Mouse (Mus musculus): ENCODE data around the gene Pkd1l2. TPM values are rescaled to one million over a fixed set of nuclear protein-coding genes. Genes with fewer than 3 reads are reported as not detected.
A peak's percentile ranks its signal among the peaks of the same experiment; 100 is the strongest.

Gene Pkd1l2
- polyA plus RNA-seq, 1 experiment, result 0.09 TPM

DNA sequence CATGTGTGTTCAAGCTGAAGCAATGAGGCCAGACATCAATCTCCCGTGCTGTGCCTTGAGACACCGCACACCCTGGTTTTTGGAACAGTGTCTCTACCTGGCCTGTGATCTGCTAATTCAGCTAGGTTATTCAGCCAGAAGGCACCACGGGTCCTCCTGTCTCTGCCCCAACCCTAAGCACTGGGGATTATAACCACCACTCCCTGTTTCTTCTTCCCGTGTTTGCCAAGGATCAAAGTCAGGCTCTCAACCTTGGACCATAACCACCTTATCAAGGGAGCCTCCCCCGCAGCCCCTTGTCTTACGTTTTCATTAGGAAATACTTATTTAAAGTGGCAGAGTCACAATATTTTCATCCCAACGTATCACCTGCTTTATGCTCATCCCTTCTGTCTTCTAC, 34.3 kb upstream of the Pkd1l2 start:
- no peaks in the 10 kb centered on the region for H3K36me3 ChIP-seq (ENCODE audit: control insufficient read depth, insufficient read depth, low read length)
- H3K27me3 ChIP-seq (ENCODE audit: control insufficient read depth, insufficient read depth, low read length), result no peaks in the 10 kb centered on the region
- no peak overlapping the region for H3K4me3 ChIP-seq (ENCODE audit: low read depth, low read length)
- peaks cover 26% of the 10 kb centered on the region for H3K4me1 ChIP-seq (ENCODE audit: control insufficient read depth, insufficient read depth, insufficient read length, low read length)
- TF ChIP-seq CTCF (IDR thresholded peaks at IDR 0.05; ENCODE audit: extremely low read depth, insufficient read length, insufficient replicate concordance, low read depth, low read length), result no peak
- TF ChIP-seq POLR2A (IDR thresholded peaks at IDR 0.05; ENCODE audit: low read depth, low read length), result no peak
- WGBS, result 26% methylated on average over 7 of the region's 7 CpGs
- peak overlapping the region; percentile 91 for H3K27ac ChIP-seq (ENCODE audit: insufficient read depth, low read depth, low read length)

DNA sequence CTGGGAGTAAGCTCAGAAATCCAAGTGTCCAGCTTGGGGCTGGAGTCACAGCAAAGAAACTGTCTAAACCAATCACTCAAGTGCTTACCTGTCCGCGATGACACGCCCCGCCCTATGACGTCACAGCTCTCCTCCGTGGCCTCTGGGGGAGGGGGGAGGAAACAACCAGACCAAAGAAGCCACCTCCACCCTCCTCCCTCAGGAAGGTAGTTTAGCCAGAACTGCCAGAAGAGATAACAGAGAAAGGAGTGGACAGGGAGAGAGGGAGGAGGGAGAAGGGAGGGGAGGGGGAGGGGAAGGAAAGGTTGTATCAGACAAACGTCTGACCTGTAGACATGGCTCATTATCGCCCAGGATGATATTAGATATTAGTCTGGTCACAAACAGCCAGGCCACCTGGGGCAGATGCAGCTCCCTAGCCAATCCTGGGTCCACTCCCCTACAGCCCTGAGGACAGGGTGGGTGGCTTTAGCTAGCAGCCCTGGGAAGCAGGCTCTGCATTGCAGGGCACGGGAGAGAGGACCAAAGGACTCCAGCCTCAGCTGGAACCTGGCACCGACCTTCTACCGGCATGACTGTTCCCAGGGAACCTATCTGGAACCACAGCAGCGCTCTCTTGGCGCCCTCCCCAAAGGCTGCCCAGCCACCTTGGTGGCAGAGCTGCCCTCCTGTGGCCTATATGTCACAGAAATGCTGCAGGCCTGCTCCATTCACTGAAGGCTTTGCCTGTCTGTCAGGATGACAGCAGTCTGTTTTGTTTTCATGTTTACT, 33.6 kb upstream of the Pkd1l2 start:
- Histone ChIP-seq H3K4me3 (ENCODE audit: low read depth, low read length) (peak overlapping the region; percentile 23), H3K27ac (ENCODE audit: insufficient read depth, low read depth, low read length) (peak overlapping the region; percentile 91), H3K36me3 (ENCODE audit: control insufficient read depth, insufficient read depth, low read length) (no peaks in the 10 kb centered on the region), H3K27me3 (ENCODE audit: control insufficient read depth, insufficient read depth, low read length) (no peaks in the 10 kb centered on the region), H3K4me1 (ENCODE audit: control insufficient read depth, insufficient read depth, insufficient read length, low read length) (peaks cover 25% of the 10 kb centered on the region)
- TF ChIP-seq POLR2A (IDR thresholded peaks at IDR 0.05; ENCODE audit: low read depth, low read length) (no peak; the same call in 1 of the 2 replicates), CTCF (IDR thresholded peaks at IDR 0.05; ENCODE audit: extremely low read depth, insufficient read length, insufficient replicate concordance, low read depth, low read length) (no peak)
- 8% methylated on average over 13 of the region's 13 CpGs for WGBS

DNA sequence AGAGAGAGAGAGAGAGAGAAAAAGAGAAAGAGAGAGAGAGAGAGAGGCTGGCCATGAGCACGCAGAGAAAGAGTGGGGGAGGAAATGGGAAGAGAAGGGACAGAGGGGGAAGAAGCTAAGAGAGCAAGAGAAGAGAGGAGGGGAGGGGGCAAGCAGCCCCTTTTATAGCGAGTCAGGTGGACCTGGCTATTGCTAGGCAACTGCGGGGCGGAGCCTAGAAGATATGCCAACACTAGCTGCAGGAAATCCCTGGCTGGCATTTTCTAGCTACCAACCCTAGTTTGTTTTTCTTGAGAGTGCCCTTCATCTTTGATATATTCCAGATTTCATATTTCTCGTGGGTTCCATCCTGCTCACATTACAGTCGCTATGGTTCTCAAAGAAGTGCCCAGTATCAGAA, 32.8 kb upstream of the Pkd1l2 start:
- peak overlapping the region; percentile 91 for H3K27ac ChIP-seq (ENCODE audit: insufficient read depth, low read depth, low read length)
- H3K4me1 ChIP-seq (ENCODE audit: control insufficient read depth, insufficient read depth, insufficient read length, low read length), result peaks cover 28% of the 10 kb centered on the region
- 23% methylated on average over 6 of the region's 6 CpGs for WGBS
- TF ChIP-seq CTCF (IDR thresholded peaks at IDR 0.05; ENCODE audit: extremely low read depth, insufficient read length, insufficient replicate concordance, low read depth, low read length) (no peak), POLR2A (IDR thresholded peaks at IDR 0.05; ENCODE audit: low read depth, low read length) (no peak)
- H3K4me3 ChIP-seq (ENCODE audit: low read depth, low read length), result no peak overlapping the region
- H3K27me3 ChIP-seq (ENCODE audit: control insufficient read depth, insufficient read depth, low read length), result no peaks in the 10 kb centered on the region
- H3K36me3 ChIP-seq (ENCODE audit: control insufficient read depth, insufficient read depth, low read length), result no peaks in the 10 kb centered on the region

DNA sequence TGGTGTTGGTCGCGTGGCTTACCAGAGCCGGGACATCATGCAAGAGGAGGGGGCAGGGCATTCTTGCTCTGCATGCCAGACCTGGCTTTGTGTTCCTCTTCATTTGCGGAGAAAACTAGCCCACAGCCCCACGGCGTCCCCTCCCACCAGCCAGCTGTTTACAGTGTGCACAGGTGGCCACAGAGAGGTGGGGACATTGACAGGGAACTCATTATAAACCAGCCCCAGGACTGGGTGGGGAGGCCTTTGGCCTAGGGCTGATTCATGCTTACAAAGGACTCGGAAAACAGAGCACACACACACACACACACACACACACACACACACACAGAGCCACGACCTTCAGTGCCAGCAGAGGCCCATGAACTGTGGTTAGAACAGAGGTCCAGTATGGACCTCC, 30.0 kb upstream of the Pkd1l2 start:
- no peaks in the 10 kb centered on the region for H3K27me3 ChIP-seq (ENCODE audit: control insufficient read depth, insufficient read depth, low read length)
- peak overlapping the region; percentile 96 for H3K27ac ChIP-seq (ENCODE audit: insufficient read depth, low read depth, low read length)
- no peaks in the 10 kb centered on the region for H3K36me3 ChIP-seq (ENCODE audit: control insufficient read depth, insufficient read depth, low read length)
- 0 out of 2 replicates have a peak overlapping the region, but pooled peaks have one; percentile 15 for H3K4me3 ChIP-seq (ENCODE audit: low read depth, low read length)
- WGBS, result 17% methylated on average over 8 of the region's 8 CpGs
- TF ChIP-seq POLR2A (IDR thresholded peaks at IDR 0.05; ENCODE audit: low read depth, low read length), result no peak
- TF ChIP-seq CTCF (IDR thresholded peaks at IDR 0.05; ENCODE audit: extremely low read depth, insufficient read length, insufficient replicate concordance, low read depth, low read length), result no peak
- peaks cover 26% of the 10 kb centered on the region for H3K4me1 ChIP-seq (ENCODE audit: control insufficient read depth, insufficient read depth, insufficient read length, low read length)

DNA sequence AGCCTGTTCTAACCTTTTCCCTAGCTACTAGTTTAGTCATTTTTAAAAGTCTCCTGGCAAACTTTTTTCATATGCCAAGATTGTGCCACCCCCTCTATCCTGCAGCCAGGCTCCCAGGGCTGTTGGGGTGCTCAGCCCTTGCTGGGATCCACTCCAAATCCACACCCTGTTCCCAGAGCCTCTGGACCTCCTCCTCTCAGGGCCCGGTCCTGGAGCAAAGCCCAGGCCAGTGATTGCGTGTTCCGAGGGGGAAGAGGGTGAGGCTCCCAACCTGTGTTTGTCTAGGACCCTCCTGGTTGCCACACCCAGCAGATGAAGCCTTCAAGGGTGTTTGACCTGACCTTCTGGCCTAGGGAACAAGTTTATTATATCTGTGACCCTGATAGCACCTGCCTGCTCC, 29.4 kb upstream of the Pkd1l2 start:
- Histone ChIP-seq H3K4me3 (ENCODE audit: low read depth, low read length) (no peak overlapping the region), H3K4me1 (ENCODE audit: control insufficient read depth, insufficient read depth, insufficient read length, low read length) (peaks cover 23% of the 10 kb centered on the region), H3K36me3 (ENCODE audit: control insufficient read depth, insufficient read depth, low read length) (no peaks in the 10 kb centered on the region), H3K27ac (ENCODE audit: insufficient read depth, low read depth, low read length) (peak overlapping the region; percentile 96), H3K27me3 (ENCODE audit: control insufficient read depth, insufficient read depth, low read length) (no peaks in the 10 kb centered on the region)
- 23% methylated on average over 3 of the region's 3 CpGs for WGBS
- TF ChIP-seq CTCF (IDR thresholded peaks at IDR 0.05; ENCODE audit: extremely low read depth, insufficient read length, insufficient replicate concordance, low read depth, low read length) (no peak), POLR2A (IDR thresholded peaks at IDR 0.05; ENCODE audit: low read depth, low read length) (no peak)

DNA sequence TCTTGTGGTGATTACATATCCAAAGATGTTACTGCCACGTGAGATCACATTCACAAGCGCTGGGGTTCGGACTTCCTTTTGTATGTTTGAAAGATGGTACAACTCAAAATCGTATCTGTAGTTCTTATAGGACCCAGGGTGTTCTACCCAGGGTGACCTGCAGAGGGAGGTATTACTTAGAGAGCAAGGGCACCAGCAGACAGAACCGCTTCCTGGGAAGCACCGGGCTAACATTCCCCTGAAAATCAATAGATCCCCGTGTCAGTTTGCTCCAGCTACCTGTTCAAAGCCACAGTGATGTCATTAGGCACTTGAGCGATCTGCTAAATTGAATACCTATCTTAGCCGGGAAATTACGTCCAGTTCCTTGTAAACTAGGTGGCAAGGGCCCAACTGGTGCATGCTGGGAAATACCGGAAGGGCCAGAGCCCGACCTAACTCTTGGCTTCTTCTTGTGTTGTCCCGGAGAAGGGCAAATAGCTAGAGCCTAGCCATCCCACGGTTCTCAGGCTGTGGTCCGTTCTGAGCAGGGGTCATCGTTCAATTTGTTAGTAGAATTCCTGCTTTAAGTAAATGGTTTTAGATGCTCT, 27.6 kb upstream of the Pkd1l2 start:
- no peaks in the 10 kb centered on the region for H3K36me3 ChIP-seq (ENCODE audit: control insufficient read depth, insufficient read depth, low read length)
- no peaks in the 10 kb centered on the region for H3K27me3 ChIP-seq (ENCODE audit: control insufficient read depth, insufficient read depth, low read length)
- peaks cover 14% of the 10 kb centered on the region; the same call in 1 of the 2 replicates for H3K4me1 ChIP-seq (ENCODE audit: control insufficient read depth, insufficient read depth, insufficient read length, low read length)
- TF ChIP-seq CTCF (IDR thresholded peaks at IDR 0.05; ENCODE audit: extremely low read depth, insufficient read length, insufficient replicate concordance, low read depth, low read length) (peak; percentile 71; the same call in 1 of the 2 replicates), POLR2A (IDR thresholded peaks at IDR 0.05; ENCODE audit: low read depth, low read length) (no peak)
- no peak overlapping the region for H3K4me3 ChIP-seq (ENCODE audit: low read depth, low read length)
- 26% methylated on average over 16 of the region's 16 CpGs for WGBS
- 0 out of 2 replicates have a peak overlapping the region, but pooled peaks have one; percentile 1 for H3K27ac ChIP-seq (ENCODE audit: insufficient read depth, low read depth, low read length)

DNA sequence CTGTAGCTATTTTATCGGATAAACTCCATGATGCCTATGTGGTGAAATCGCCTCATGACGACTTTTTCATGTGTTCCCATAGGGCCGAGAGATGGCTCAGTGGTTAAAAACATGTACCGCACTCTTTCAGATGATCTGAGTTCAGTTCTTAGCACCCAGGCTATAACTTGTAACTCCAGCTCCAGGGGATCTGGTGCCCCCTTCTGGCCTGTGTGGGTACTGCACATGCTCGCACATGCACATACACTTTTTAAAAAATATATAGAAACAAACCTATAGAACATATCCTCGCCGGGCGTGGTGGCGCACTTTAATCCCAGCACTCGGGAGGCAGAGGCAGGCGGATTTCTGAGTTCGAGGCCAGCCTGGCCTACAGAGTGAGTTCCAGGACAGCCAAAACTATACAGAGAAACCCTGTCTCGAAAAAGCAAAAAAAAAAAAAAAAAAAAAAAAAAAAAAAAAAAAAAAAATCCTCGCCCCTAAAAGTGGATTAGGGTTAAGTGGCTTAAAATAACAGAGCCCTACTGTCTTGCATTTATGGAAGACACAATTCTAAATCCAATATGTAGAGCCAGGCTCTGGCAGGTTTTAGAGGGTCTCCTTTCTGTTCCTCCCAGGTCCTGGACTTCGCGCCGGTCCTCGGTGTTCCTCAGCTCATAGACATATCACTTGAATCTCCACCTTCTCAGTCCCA, 26.9 kb upstream of the Pkd1l2 start:
- Histone ChIP-seq H3K27me3 (ENCODE audit: control insufficient read depth, insufficient read depth, low read length) (no peaks in the 10 kb centered on the region), H3K4me1 (ENCODE audit: control insufficient read depth, insufficient read depth, insufficient read length, low read length) (peaks cover 13% of the 10 kb centered on the region; the same call in 1 of the 2 replicates), H3K4me3 (ENCODE audit: low read depth, low read length) (no peak overlapping the region), H3K27ac (ENCODE audit: insufficient read depth, low read depth, low read length) (no peak overlapping the region), H3K36me3 (ENCODE audit: control insufficient read depth, insufficient read depth, low read length) (no peaks in the 10 kb centered on the region)
- no peak for TF ChIP-seq POLR2A (IDR thresholded peaks at IDR 0.05; ENCODE audit: low read depth, low read length)
- peak; percentile 57; the same call in 1 of the 2 replicates for TF ChIP-seq CTCF (IDR thresholded peaks at IDR 0.05; ENCODE audit: extremely low read depth, insufficient read length, insufficient replicate concordance, low read depth, low read length)
- 89% methylated on average over 19 of the region's 19 CpGs for WGBS

Data from small intestine, adult 2 months (tissue).